ENCODE assay signal across 11 mouse cellular contexts in genomic region chr11:58224313-58224712, GRCm38 (mm10). TPM values are rescaled to one million over a fixed set of nuclear protein-coding genes. Genes with fewer than 3 reads are reported as not detected.
A peak's percentile ranks its signal among the peaks of the same experiment; 100 is the strongest.
DNase-seq lines count a peak whose midpoint lies in the region; ATAC-seq and TF ChIP-seq lines count a peak whose summit lies in the region.
"Had no signal": no experiment of that assay in that cellular context is flagged by ENCODE, and none has a peak within 500 bp of the region (broad histone marks: within the 10 kb centered on the region; RNA-seq: fewer than 3 reads in every experiment).

No protein-coding gene starts in this region.

- intact Hi-C loops in left cerebral cortex, postnatal 4 days (cut with DNase I) = loop anchor here (5.0 kb wide), 1 partner anchor 47 kb away; no protein-coding TSS in a partner anchor

- no peak for TF ChIP-seq POLR2A in thymus, adult 2 months (IDR thresholded peaks at IDR 0.05; ENCODE audit: control insufficient read depth, extremely low read depth, insufficient read depth, low read length, poor library complexity)

- H3K27ac ChIP-seq in intestine, embryonic 16.5 days (ENCODE audit: low read length) = no peak overlapping the region
- H3K27ac ChIP-seq in intestine, postnatal 0 days (ENCODE audit: low read depth, low read length) = no peak overlapping the region
- peak overlapping the region; percentile 66 for H3K27ac ChIP-seq in heart, embryonic 16.5 days (ENCODE audit: low read length)
- peak overlapping the region; percentile 33; the same call in 1 of the 2 replicates for H3K27ac ChIP-seq in liver, embryonic 15.5 days (replicated peaks)
- peak overlapping the region; percentile 78 for H3K27ac ChIP-seq in thymus, adult 2 months (ENCODE audit: control insufficient read depth, insufficient read depth, low read length)
- H3K27ac ChIP-seq: embryonic facial prominence, embryonic 15.5 days; limb, embryonic 13.5 days had no signal

- no peaks in the 10 kb centered on the region for H3K36me3 ChIP-seq in intestine, embryonic 16.5 days (ENCODE audit: control insufficient read depth, insufficient read depth, low read length)
- peaks cover 10% of the 10 kb centered on the region for H3K36me3 ChIP-seq in intestine, postnatal 0 days (ENCODE audit: control insufficient read depth, insufficient read depth)
- H3K36me3 ChIP-seq in heart, embryonic 16.5 days (ENCODE audit: control insufficient read depth, insufficient read depth) = no peaks in the 10 kb centered on the region
- H3K36me3 ChIP-seq in liver, embryonic 15.5 days (replicated peaks) = no peaks in the 10 kb centered on the region
- no peaks in the 10 kb centered on the region for H3K36me3 ChIP-seq in thymus, adult 2 months (ENCODE audit: control insufficient read depth, insufficient read depth, low read length)
- H3K36me3 ChIP-seq: embryonic facial prominence, embryonic 15.5 days; limb, embryonic 13.5 days had no signal

- peak; percentile 64; the same call in 1 of the 2 replicates for ATAC-seq in intestine, embryonic 16.5 days
- no peak for ATAC-seq in intestine, postnatal 0 days
- no peak for ATAC-seq in heart, embryonic 16.5 days (replicated peaks; ENCODE audit: extremely low read depth, insufficient read depth, low FRiP score)
- no peak for ATAC-seq in liver, embryonic 15.5 days (ENCODE audit: insufficient read depth)

- TF ChIP-seq CTCF in intestine, postnatal 0 days (IDR thresholded peaks at IDR 0.05; ENCODE audit: low read depth) = no peak
- TF ChIP-seq CTCF in thymus, adult 2 months (IDR thresholded peaks at IDR 0.05; ENCODE audit: borderline replicate concordance, control insufficient read depth, extremely low read depth, insufficient read depth, low read length, poor library complexity) = no peak

- no peaks in the 10 kb centered on the region for H3K9me3 ChIP-seq in intestine, embryonic 16.5 days (ENCODE audit: control insufficient read depth, low read length)
- no peaks in the 10 kb centered on the region for H3K9me3 ChIP-seq in intestine, postnatal 0 days (ENCODE audit: control insufficient read depth)
- H3K9me3 ChIP-seq in heart, embryonic 16.5 days (replicated peaks; ENCODE audit: control insufficient read depth, low read length) = no peaks in the 10 kb centered on the region
- H3K9me3 ChIP-seq in liver, embryonic 15.5 days (replicated peaks) = no peaks in the 10 kb centered on the region
- H3K9me3 ChIP-seq: embryonic facial prominence, embryonic 15.5 days; G1E; limb, embryonic 13.5 days had no signal

- H3K4me1 ChIP-seq in intestine, embryonic 16.5 days (ENCODE audit: control insufficient read depth, insufficient read depth, low read length) = peaks cover 3% of the 10 kb centered on the region; the same call in 1 of the 2 replicates
- no peaks in the 10 kb centered on the region; the same call in 1 of the 2 replicates for H3K4me1 ChIP-seq in intestine, postnatal 0 days (replicated peaks; ENCODE audit: control insufficient read depth, insufficient read depth, low read length)
- H3K4me1 ChIP-seq in heart, embryonic 16.5 days (ENCODE audit: control insufficient read depth, insufficient read depth, low read length) = peaks cover 19% of the 10 kb centered on the region
- H3K4me1 ChIP-seq in liver, embryonic 15.5 days (replicated peaks) = peaks cover 17% of the 10 kb centered on the region
- H3K4me1 ChIP-seq in thymus, adult 2 months (replicated peaks; ENCODE audit: control insufficient read depth, insufficient read depth, low read length) = peaks cover 24% of the 10 kb centered on the region
- H3K4me1 ChIP-seq: embryonic facial prominence, embryonic 15.5 days had no signal

- no peak overlapping the region for H3K9ac ChIP-seq in intestine, embryonic 16.5 days (ENCODE audit: low read depth, low read length)
- H3K9ac ChIP-seq in intestine, postnatal 0 days (ENCODE audit: low read depth, low read length) = no peak overlapping the region
- H3K9ac ChIP-seq in heart, embryonic 16.5 days (ENCODE audit: low read length) = no peak overlapping the region
- H3K9ac ChIP-seq in liver, embryonic 15.5 days = no peak overlapping the region
- H3K9ac ChIP-seq: embryonic facial prominence, embryonic 15.5 days; limb, embryonic 13.5 days had no signal

- no peak overlapping the region for H3K4me2 ChIP-seq in intestine, embryonic 16.5 days (ENCODE audit: low read depth, low read length)
- H3K4me2 ChIP-seq in intestine, postnatal 0 days (replicated peaks; ENCODE audit: low read depth) = no peak overlapping the region
- H3K4me2 ChIP-seq in heart, embryonic 16.5 days (ENCODE audit: low read depth, low read length) = no peak overlapping the region
- no peak overlapping the region for H3K4me2 ChIP-seq in liver, embryonic 15.5 days
- H3K4me2 ChIP-seq: embryonic facial prominence, embryonic 15.5 days; limb, embryonic 13.5 days had no signal

- no peaks in the 10 kb centered on the region for H3K27me3 ChIP-seq in intestine, embryonic 16.5 days (replicated peaks; ENCODE audit: control insufficient read depth, insufficient read depth, low read length)
- no peaks in the 10 kb centered on the region for H3K27me3 ChIP-seq in intestine, postnatal 0 days (replicated peaks; ENCODE audit: control insufficient read depth, insufficient read depth, low read length)
- H3K27me3 ChIP-seq in heart, embryonic 16.5 days (ENCODE audit: control insufficient read depth, insufficient read depth, low read length) = no peaks in the 10 kb centered on the region
- no peaks in the 10 kb centered on the region; the same call in 1 of the 2 replicates for H3K27me3 ChIP-seq in liver, embryonic 15.5 days
- H3K27me3 ChIP-seq in thymus, adult 2 months (ENCODE audit: control insufficient read depth, insufficient read depth, low read length) = no peaks in the 10 kb centered on the region
- H3K27me3 ChIP-seq: embryonic facial prominence, embryonic 15.5 days; limb, embryonic 13.5 days had no signal

- DNase-seq in thymus, adult 2 months = peak; percentile 75
- DNase-seq in left cerebral cortex, postnatal 4 days = no peak
- DNase-seq in embryo, embryonic 10.5 days (ENCODE audit: low spot score) = no peak
- no peak for DNase-seq in cerebellum, adult 11 months

- 33% methylated on average over 7 of the region's 7 CpGs for WGBS in intestine, embryonic 16.5 days
- 22% methylated on average over 7 of the region's 7 CpGs for WGBS in intestine, postnatal 0 days
- 49% methylated on average over 7 of the region's 7 CpGs for WGBS in heart, embryonic 16.5 days
- 14% methylated on average over 7 of the region's 7 CpGs for WGBS in liver, embryonic 15.5 days (ENCODE audit: insufficient replicate concordance)
- 5% methylated on average over 7 of the region's 7 CpGs for WGBS in thymus, adult 2 months

- no peak overlapping the region for H3K4me3 ChIP-seq in intestine, embryonic 16.5 days (ENCODE audit: low read length)
- H3K4me3 ChIP-seq in intestine, postnatal 0 days (ENCODE audit: low read depth, low read length) = no peak overlapping the region
- H3K4me3 ChIP-seq in heart, embryonic 16.5 days (ENCODE audit: low read length) = no peak overlapping the region
- no peak overlapping the region for H3K4me3 ChIP-seq in liver, embryonic 15.5 days (replicated peaks)
- no peak overlapping the region for H3K4me3 ChIP-seq in thymus, adult 2 months (ENCODE audit: control insufficient read depth, insufficient read depth, low read length)
- H3K4me3 ChIP-seq: embryonic facial prominence, embryonic 15.5 days; limb, embryonic 13.5 days had no signal

RNA-seq across cellular contexts. Expression of gene Irgm2, which starts 24.9 kb away (rescaled TPM):
- polyA plus RNA-seq in intestine, embryonic 16.5 days (2015; fragmentation: Nextera tagmentation; extraction: Ambion mirVana) = 3.6 and 4.3 TPM in 2 replicates
- 5.4 and 6.4 TPM in 2 replicates for polyA plus RNA-seq in intestine, postnatal 0 days (2015; fragmentation: Nextera tagmentation; extraction: Ambion mirVana)
- 4.2 and 6.4 TPM in 2 replicates for polyA plus RNA-seq in heart, embryonic 16.5 days (2015; fragmentation: Nextera tagmentation; extraction: Ambion mirVana)
- polyA plus RNA-seq in liver, embryonic 15.5 days (2015; fragmentation: Nextera tagmentation; extraction: Ambion mirVana) = 6.1 and 6.3 TPM in 2 replicates
- 17.1 and 20.1 TPM in 2 replicates for polyA plus RNA-seq in thymus, adult 2 months (2012; rRNA removed)
- 1 to 10 TPM in 1 of 2 experiments, under 1 TPM in 1; 0.79 to 1.2 TPM for total RNA-seq in left cerebral cortex, postnatal 4 days (2021)

RNA-seq across cellular contexts. Expression of gene Igtp, which starts 25.0 kb away (rescaled TPM):
- 4.5 and 4.6 TPM in 2 replicates for polyA plus RNA-seq in intestine, embryonic 16.5 days (2015; fragmentation: Nextera tagmentation; extraction: Ambion mirVana)
- polyA plus RNA-seq in intestine, postnatal 0 days (2015; fragmentation: Nextera tagmentation; extraction: Ambion mirVana) = 10.9 and 11.5 TPM in 2 replicates
- polyA plus RNA-seq in heart, embryonic 16.5 days (2015; fragmentation: Nextera tagmentation; extraction: Ambion mirVana) = 8.2 and 12.3 TPM in 2 replicates
- polyA plus RNA-seq in liver, embryonic 15.5 days (2015; fragmentation: Nextera tagmentation; extraction: Ambion mirVana) = 9.9 and 11.2 TPM in 2 replicates
- 58.1 and 60.9 TPM in 2 replicates for polyA plus RNA-seq in thymus, adult 2 months (2012; rRNA removed)
- total RNA-seq in left cerebral cortex, postnatal 4 days (2021) = under 1 TPM; 0.66 to 0.79 TPM

RNA-seq across cellular contexts. Expression of gene 4930438A08Rik, which starts 50.3 kb away (rescaled TPM):
- polyA plus RNA-seq in intestine, embryonic 16.5 days (2015; fragmentation: Nextera tagmentation; extraction: Ambion mirVana) = not detected in 2 replicates
- not detected in 2 replicates for polyA plus RNA-seq in intestine, postnatal 0 days (2015; fragmentation: Nextera tagmentation; extraction: Ambion mirVana)
- 0.08 TPM in 1 of 2 replicates, not detected in the other for polyA plus RNA-seq in heart, embryonic 16.5 days (2015; fragmentation: Nextera tagmentation; extraction: Ambion mirVana)
- 2.9 and 3.2 TPM in 2 replicates for polyA plus RNA-seq in liver, embryonic 15.5 days (2015; fragmentation: Nextera tagmentation; extraction: Ambion mirVana)
- polyA plus RNA-seq in thymus, adult 2 months (2012; rRNA removed) = 0.07 and 0.29 TPM in 2 replicates
- total RNA-seq in left cerebral cortex, postnatal 4 days (2021) = not detected
- polyA plus RNA-seq: G1E had no signal

RNA-seq across cellular contexts. Expression of gene Mrpl22, which starts 52.9 kb away (rescaled TPM):
- polyA plus RNA-seq in intestine, embryonic 16.5 days (2015; fragmentation: Nextera tagmentation; extraction: Ambion mirVana) = 114 and 125 TPM in 2 replicates
- polyA plus RNA-seq in intestine, postnatal 0 days (2015; fragmentation: Nextera tagmentation; extraction: Ambion mirVana) = 86.2 and 90.1 TPM in 2 replicates
- polyA plus RNA-seq in heart, embryonic 16.5 days (2015; fragmentation: Nextera tagmentation; extraction: Ambion mirVana) = 112 TPM in 2 replicates
- 79.1 and 90.7 TPM in 2 replicates for polyA plus RNA-seq in liver, embryonic 15.5 days (2015; fragmentation: Nextera tagmentation; extraction: Ambion mirVana)
- polyA plus RNA-seq in thymus, adult 2 months (2012; rRNA removed) = 41.3 and 42.0 TPM in 2 replicates
- 10 to 100 TPM; 37.6 to 37.9 TPM for total RNA-seq in left cerebral cortex, postnatal 4 days (2021)

RNA-seq across cellular contexts. Expression of gene Gemin5, which starts 56.0 kb away (rescaled TPM):
- 11.7 and 11.8 TPM in 2 replicates for polyA plus RNA-seq in intestine, embryonic 16.5 days (2015; fragmentation: Nextera tagmentation; extraction: Ambion mirVana)
- 3.6 and 4.0 TPM in 2 replicates for polyA plus RNA-seq in intestine, postnatal 0 days (2015; fragmentation: Nextera tagmentation; extraction: Ambion mirVana)
- polyA plus RNA-seq in heart, embryonic 16.5 days (2015; fragmentation: Nextera tagmentation; extraction: Ambion mirVana) = 11.5 and 12.4 TPM in 2 replicates
- polyA plus RNA-seq in liver, embryonic 15.5 days (2015; fragmentation: Nextera tagmentation; extraction: Ambion mirVana) = 9.3 and 9.8 TPM in 2 replicates
- 20.4 and 21.8 TPM in 2 replicates for polyA plus RNA-seq in thymus, adult 2 months (2012; rRNA removed)
- 10 to 100 TPM; 21.3 to 22.0 TPM for total RNA-seq in left cerebral cortex, postnatal 4 days (2021)

Comparison
In these comparisons a context has a peak if more than half of its experiments do, and no peak if none do; other contexts are left out.
1. H3K27ac ChIP-seq: peak in heart, embryonic 16.5 days (single experiment), liver, embryonic 15.5 days (single experiment) and thymus, adult 2 months (single experiment); none in intestine, embryonic 16.5 days (single experiment) and intestine, postnatal 0 days (single experiment).